In the genomic region with DNA sequence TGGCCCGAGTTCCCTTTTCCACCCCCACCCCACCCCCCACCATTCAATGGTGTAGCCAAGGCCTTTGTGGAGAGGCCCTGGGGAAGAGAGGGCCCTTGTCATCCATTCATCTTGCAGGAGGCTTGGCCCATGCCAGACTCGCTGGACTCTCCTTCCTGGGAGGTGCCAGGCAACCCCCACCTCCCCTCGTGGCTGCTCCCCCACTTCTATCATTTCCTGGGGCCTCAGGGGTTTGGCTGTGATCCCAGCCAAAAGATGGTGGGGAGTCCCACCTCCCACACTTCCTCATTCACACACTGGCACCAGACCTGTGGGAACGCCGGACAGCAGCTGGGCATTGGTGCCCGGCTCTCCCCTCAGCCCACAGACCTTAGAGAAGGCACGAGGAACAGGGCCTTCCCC, we compare ENCODE assay signal across 12 mouse cellular contexts. TPM values are rescaled to one million over a fixed set of nuclear protein-coding genes. Genes with fewer than 3 reads are reported as not detected.
A peak's percentile ranks its signal among the peaks of the same experiment; 100 is the strongest.
DNase-seq lines count a peak whose midpoint lies in the region; ATAC-seq lines count a peak whose summit lies in the region.
"Had no signal": no experiment of that assay in that cellular context is flagged by ENCODE, and none has a peak within 500 bp of the region (broad histone marks: within the 10 kb centered on the region; RNA-seq: fewer than 3 reads in every experiment).

No protein-coding gene starts in this region.

- peaks cover 90% of the 10 kb centered on the region for H3K27me3 ChIP-seq in heart, embryonic 12.5 days (replicated peaks)

- ATAC-seq in heart, embryonic 12.5 days (ENCODE audit: insufficient number of reproducible peaks, low FRiP score), result no peak

- H3K4me2 ChIP-seq in heart, embryonic 12.5 days, result no peak overlapping the region
- H3K4me2 ChIP-seq: heart, embryonic 13.5 days had no signal

- H3K4me1 ChIP-seq in heart, embryonic 12.5 days (replicated peaks), result no peaks in the 10 kb centered on the region
- H3K4me1 ChIP-seq: heart, embryonic 13.5 days had no signal

- DNase-seq in layer of hippocampus, adult 11-12 months (ENCODE audit: low spot score), result peak; percentile 74
- no peak for DNase-seq in layer of hippocampus, adult 9-10 months (ENCODE audit: low spot score)
- DNase-seq in frontal cortex, postnatal 10 days (ENCODE audit: low spot score in 2 of 2), result peak; percentile 74 to 86
- peak; percentile 60 to 76 for DNase-seq in left cerebral cortex, adult 18-20 months (ENCODE audit: low spot score in 2 of 2)
- DNase-seq in right cerebral cortex, postnatal 10 days (ENCODE audit: low spot score in 2 of 2), result peak; percentile 90 to 93
- DNase-seq in spleen, postnatal 4 days (ENCODE audit: low spot score in 2 of 2), result no peak
- DNase-seq in urinary bladder, postnatal 4 days (ENCODE audit: low spot score in 2 of 2), result no peak
- DNase-seq: spleen, adult 18-20 months had no signal

- H3K36me3 ChIP-seq in heart, embryonic 12.5 days, result no peaks in the 10 kb centered on the region
- H3K36me3 ChIP-seq: heart, embryonic 13.5 days had no signal

- H3K9ac ChIP-seq in heart, embryonic 12.5 days, result no peak overlapping the region
- H3K9ac ChIP-seq: heart, embryonic 13.5 days had no signal

- no peak overlapping the region for H3K27ac ChIP-seq in heart, embryonic 12.5 days (ENCODE audit: poor library complexity, severe bottlenecking)
- H3K27ac ChIP-seq: heart, embryonic 13.5 days had no signal

- WGBS in heart, embryonic 12.5 days, result 53% methylated on average over 7 of the region's 7 CpGs

- H3K4me3 ChIP-seq in heart, embryonic 12.5 days, result no peak overlapping the region
- H3K4me3 ChIP-seq: heart, embryonic 13.5 days had no signal

- no peaks in the 10 kb centered on the region for H3K9me3 ChIP-seq in heart, embryonic 12.5 days (replicated peaks)
- H3K9me3 ChIP-seq: heart, embryonic 13.5 days had no signal

RNA-seq across cellular contexts. Expression of a gene that starts 22.2 kb away (rescaled TPM):
- not detected for total RNA-seq in left cerebral cortex, adult 18-20 months (2021)
- 0.19 TPM in 1 of 2 replicates, not detected in the other for polyA plus RNA-seq in heart, embryonic 12.5 days (2016; fragmentation: Nextera tagmentation; extraction: Ambion mirVana)
- total RNA-seq: left cerebral cortex, postnatal 25 days; megakaryocyte, adult 5-6 weeks had no signal

RNA-seq across cellular contexts. Expression of a gene that starts 54.7 kb away (rescaled TPM):
- total RNA-seq in left cerebral cortex, adult 18-20 months (2021), result under 1 TPM; 0.37 to 0.42 TPM
- polyA plus RNA-seq in heart, embryonic 12.5 days (2016; fragmentation: Nextera tagmentation; extraction: Ambion mirVana), result not detected in 2 replicates
- total RNA-seq: megakaryocyte, adult 5-6 weeks had no signal
- polyA plus RNA-seq: heart, embryonic 13.5 days had no signal

Comparison
In these comparisons a context has a peak if more than half of its experiments do, and no peak if none do; other contexts are left out.
1. DNase-seq: peak in layer of hippocampus, adult 11-12 months (single experiment), frontal cortex, postnatal 10 days (2 of 2), left cerebral cortex, adult 18-20 months (2 of 2) and right cerebral cortex, postnatal 10 days (2 of 2); none in layer of hippocampus, adult 9-10 months (single experiment), spleen, postnatal 4 days (0 of 2) and urinary bladder, postnatal 4 days (0 of 2).